Comparison of ENCODE assay signal across 32 mouse cellular contexts in the genomic region with DNA sequence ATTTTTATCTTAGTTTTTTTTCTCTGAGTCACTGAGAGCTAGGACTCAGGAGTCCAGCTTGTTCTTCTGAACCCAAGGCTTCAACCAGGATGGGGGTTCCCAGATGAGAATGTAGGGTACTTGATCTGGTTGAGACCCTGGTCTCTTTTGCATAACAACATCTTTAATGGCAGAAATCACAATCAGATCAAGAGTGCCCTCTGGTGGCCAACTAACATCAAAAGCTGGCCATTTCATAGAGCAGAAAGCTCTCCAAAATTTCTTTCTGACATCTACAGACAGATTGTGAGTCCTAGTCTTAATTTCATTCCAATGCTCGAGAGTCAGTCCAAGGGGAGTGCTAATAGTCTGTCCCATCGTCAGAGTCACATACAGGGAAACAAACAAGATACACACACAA. TPM values are rescaled to one million over a fixed set of nuclear protein-coding genes. Genes with fewer than 3 reads are reported as not detected.
A peak's percentile ranks its signal among the peaks of the same experiment; 100 is the strongest.
DNase-seq lines count a peak whose midpoint lies in the region; TF ChIP-seq lines count a peak whose summit lies in the region.
"Not testable (repeated sequence)": the region's sequence is repeated elsewhere in the genome, so short reads cannot be mapped to it uniquely, and the experiment has no call there.
"Had no signal": no experiment of that assay in that cellular context is flagged by ENCODE, and none has a peak within 500 bp of the region (broad histone marks: within the 10 kb centered on the region; RNA-seq: fewer than 3 reads in every experiment).

No protein-coding gene starts in this region.

- H3K27me3 ChIP-seq in kidney, adult 2 months (replicated peaks; ENCODE audit: control insufficient read depth, insufficient read depth, low read length) = not testable (repeated sequence)

- WGBS in kidney, adult 2 months = 68% methylated on average over 2 of the region's 2 CpGs

- not testable (repeated sequence) for TF ChIP-seq CTCF in kidney, adult 2 months (conservative IDR thresholded peaks at IDR 0.05; ENCODE audit: insufficient read depth, insufficient read length, low read depth, low read length)

- H3K4me3 ChIP-seq in kidney, adult 2 months (ENCODE audit: insufficient read depth, low read depth, low read length) = not testable (repeated sequence)

- not testable (repeated sequence) for H3K4me1 ChIP-seq in kidney, adult 2 months (ENCODE audit: control insufficient read depth, insufficient read depth, low read length)

- not testable (repeated sequence) for TF ChIP-seq POLR2A in kidney, adult 2 months (IDR thresholded peaks at IDR 0.05; ENCODE audit: low read depth, low read length)

- H3K27ac ChIP-seq in kidney, adult 2 months (ENCODE audit: insufficient read depth, low read depth, low read length) = not testable (repeated sequence)

- peak; percentile 53 for DNase-seq in A20 (ENCODE audit: low read depth, low spot score)
- peak; percentile 65 for DNase-seq in NIH3T3 (ENCODE audit: low read depth)
- DNase-seq in adrenal gland, postnatal 10 days = peak; percentile 3
- peak; percentile 2 for DNase-seq in embryo, embryonic 11 days
- DNase-seq in kidney, adult 2 months = peak; percentile 4
- peak; percentile 1 for DNase-seq in mesoderm, embryonic 11.5 days (ENCODE audit: low read depth, low spot score)
- peak; percentile 6 for DNase-seq in thymus, postnatal 14 days

- H3K36me3 ChIP-seq in kidney, adult 2 months (ENCODE audit: control insufficient read depth, insufficient read depth, low read length) = not testable (repeated sequence)

RNA-seq across cellular contexts. Expression of gene Cyp2c66, which starts 14.9 kb away (rescaled TPM):
- not detected for total RNA-seq in adrenal gland, postnatal 10 days (2021)
- not detected in 2 replicates for polyA plus RNA-seq in kidney, adult 2 months (2012; rRNA removed)
- total RNA-seq: adrenal gland, adult 18-20 months; adrenal gland, postnatal 36 days; gastrocnemius, adult 2 months; gastrocnemius, postnatal 36 days; heart, adult 18-20 months; heart, postnatal 36 days; layer of hippocampus, adult 8-10 months; layer of hippocampus, postnatal 25 days; left cerebral cortex, adult 8-10 months; left cerebral cortex, postnatal 36 days had no signal
- polyA plus RNA-seq: brain, embryonic 14.5 days; C2C12; embryonic facial prominence, embryonic 13.5 days; forebrain, embryonic 10.5 days; forebrain, embryonic 15.5 days; heart, embryonic 11.5 days; heart, embryonic 16.5 days; hindbrain, embryonic 13.5 days; kidney, embryonic 16.5 days; limb, embryonic 13.5 days; liver, embryonic 11.5 days; liver, embryonic 16.5 days; lung, embryonic 16.5 days; midbrain, embryonic 13.5 days; neural tube, embryonic 13.5 days had no signal

RNA-seq across cellular contexts. Expression of gene Cyp2c65, which starts 38.0 kb away (rescaled TPM):
- total RNA-seq in adrenal gland, postnatal 10 days (2021) = not detected
- not detected in 2 replicates for polyA plus RNA-seq in kidney, adult 2 months (2012; rRNA removed)
- total RNA-seq: adrenal gland, adult 18-20 months; adrenal gland, postnatal 36 days; gastrocnemius, adult 2 months; gastrocnemius, postnatal 36 days; heart, adult 18-20 months; heart, postnatal 36 days; left cerebral cortex, postnatal 36 days had no signal
- polyA plus RNA-seq: C2C12; embryonic facial prominence, embryonic 13.5 days; forebrain, embryonic 10.5 days; forebrain, embryonic 15.5 days; heart, embryonic 11.5 days; hindbrain, embryonic 13.5 days; kidney, embryonic 16.5 days; limb, embryonic 13.5 days; liver, embryonic 11.5 days; lung, embryonic 16.5 days; midbrain, embryonic 13.5 days had no signal

Comparison
In these comparisons a context has a peak if more than half of its experiments do, and no peak if none do; other contexts are left out.
1. DNase-seq: peak in every context shown above with its lines; median percentile 65 in NIH3T3; 53 in A20; 6 in thymus, postnatal 14 days; 4 in kidney, adult 2 months; 3 in adrenal gland, postnatal 10 days; 2 in embryo, embryonic 11 days; 1 in mesoderm, embryonic 11.5 days.